Mouse (Mus musculus) hindbrain, embryonic 12.5 days (tissue): ENCODE measurements around the gene Tead2. TPM values are rescaled to one million over a fixed set of nuclear protein-coding genes. Genes with fewer than 3 reads are reported as not detected.

Experiments used
- ATAC-seq: fragments of 200-750 bp; cut with Nextera tagmentation; 2 replicates; pipeline ENCODE4 v1.8.0; 2017; ENCODE audit warnings: moderate TSS enrichment; ENCODE audit not compliant: low FRiP score
- H3K27ac ChIP-seq: fragments of 300-500 bp; sonication (generic); 2 replicates; pipeline ENCODE4 v1.5.1; 2016; ENCODE audit warnings: mild to moderate bottlenecking
- H3K27me3 ChIP-seq: fragments of 300-500 bp; sonication (generic); 2 replicates; pipeline ENCODE4 v1.6.1; 2016; ENCODE audit warnings: mild to moderate bottlenecking
- H3K36me3 ChIP-seq: fragments of 300-500 bp; sonication (generic); 2 replicates; pipeline ENCODE4 v1.6.1; 2016; ENCODE audit warnings: mild to moderate bottlenecking
- H3K4me1 ChIP-seq: fragments of 300-500 bp; sonication (generic); 2 replicates; pipeline ENCODE4 v1.6.1; 2016
- H3K4me2 ChIP-seq: fragments of 300-500 bp; sonication (generic); replicated peaks from 2 replicates; pipeline ENCODE4 v1.6.1; 2016; ENCODE audit warnings: mild to moderate bottlenecking
- H3K4me3 ChIP-seq: fragments of 300-500 bp; sonication (generic); 2 replicates; pipeline ENCODE4 v1.5.1; 2016; ENCODE audit warnings: mild to moderate bottlenecking
- H3K9ac ChIP-seq: fragments of 300-500 bp; sonication (generic); 2 replicates; pipeline ENCODE4 v1.6.1; 2016; ENCODE audit warnings: mild to moderate bottlenecking, moderate library complexity
- H3K9me3 ChIP-seq: fragments of 300-500 bp; sonication (generic); replicated peaks from 2 replicates; pipeline ENCODE4 v1.6.1; 2016; ENCODE audit warnings: mild to moderate bottlenecking
- WGBS: fragments of 180-500 bp; shearing (Covaris S2); methylation state at CpG from one replicate; pipeline ENCODE4 v1.1.7; 2016; 5-methylcytosine and 5-hydroxymethylcytosine counted together
- polyA plus RNA-seq: library from polyadenylated mRNA; unstranded; fragments of >200 nt; fragmentation: Nextera tagmentation; extraction: Ambion mirVana; gene quantifications from 2 replicates; pipeline ENCODE4 v1.2.1, GENCODE M21; 2016

Gene Tead2
- polyA plus RNA-seq, 1 experiment from 2014 or later = 208 TPM

- no peak overlapping the region for H3K4me2 ChIP-seq
- 87% methylated on average over 11 of the region's 11 CpGs for WGBS
- ATAC-seq = no peak
- H3K36me3 ChIP-seq = peaks cover 52% of the 10 kb centered on the region
- H3K4me1 ChIP-seq = peaks cover 34% of the 10 kb centered on the region
- no peak overlapping the region for H3K27ac ChIP-seq
- no peaks in the 10 kb centered on the region for H3K9me3 ChIP-seq
- H3K27me3 ChIP-seq = peaks cover 19% of the 10 kb centered on the region
- H3K4me3 ChIP-seq = no peak overlapping the region
- no peak overlapping the region for H3K9ac ChIP-seq
Measured at GRCm38 (mm10) chr7:45231941-45232340, 16.4 kb downstream of the Tead2 start.

- no peak overlapping the region for H3K4me3 ChIP-seq
- H3K27ac ChIP-seq = peak overlapping the region; percentile 17; the same call in 1 of the 2 replicates
- H3K9ac ChIP-seq = no peak overlapping the region
- H3K36me3 ChIP-seq = peaks cover 45% of the 10 kb centered on the region
- H3K27me3 ChIP-seq = peaks cover 25% of the 10 kb centered on the region
- 63% methylated on average over 13 of the region's 13 CpGs for WGBS
- ATAC-seq = no peak
- H3K9me3 ChIP-seq = no peaks in the 10 kb centered on the region
- H3K4me1 ChIP-seq = peaks cover 34% of the 10 kb centered on the region
- H3K4me2 ChIP-seq = no peak overlapping the region
Measured at GRCm38 (mm10) chr7:45232716-45233465, 17.3 kb downstream of the Tead2 start.

- Histone ChIP-seq H3K27me3 (peaks cover 34% of the 10 kb centered on the region), H3K4me1 (peaks cover 34% of the 10 kb centered on the region), H3K36me3 (peaks cover 36% of the 10 kb centered on the region), H3K27ac (peak overlapping the region; percentile 7; the same call in 1 of the 2 replicates), H3K9ac (0 out of 2 replicates have a peak overlapping the region, but pooled peaks have one; percentile 25), H3K9me3 (no peaks in the 10 kb centered on the region), H3K4me3 (no peak overlapping the region), H3K4me2 (peak overlapping the region; percentile 39)
- peak; percentile 23; the same call in 1 of the 2 replicates for ATAC-seq
- WGBS = 26% methylated on average over 20 of the region's 20 CpGs
Measured at GRCm38 (mm10) chr7:45233580-45234332, 18.2 kb downstream of the Tead2 start.

- peaks cover 30% of the 10 kb centered on the region for H3K36me3 ChIP-seq
- H3K9me3 ChIP-seq = no peaks in the 10 kb centered on the region
- peak overlapping the region; percentile 39 for H3K4me2 ChIP-seq
- H3K27me3 ChIP-seq = peaks cover 40% of the 10 kb centered on the region
- H3K9ac ChIP-seq = 0 out of 2 replicates have a peak overlapping the region, but pooled peaks have one; percentile 25
- no peak overlapping the region for H3K4me3 ChIP-seq
- H3K27ac ChIP-seq = 0 out of 2 replicates have a peak overlapping the region, but pooled peaks have one; percentile 0
- ATAC-seq = no peak; the same call in 1 of the 2 replicates
- WGBS = 7% methylated on average over 29 of the region's 29 CpGs
- H3K4me1 ChIP-seq = peaks cover 34% of the 10 kb centered on the region
Measured at GRCm38 (mm10) chr7:45234333-45234841, 18.8 kb downstream of the Tead2 start.

- WGBS = 3% methylated on average over 21 of the region's 21 CpGs
- Histone ChIP-seq H3K27me3 (peaks cover 46% of the 10 kb centered on the region), H3K4me1 (peaks cover 34% of the 10 kb centered on the region), H3K27ac (peak overlapping the region; percentile 50; the same call in 1 of the 2 replicates), H3K36me3 (peaks cover 24% of the 10 kb centered on the region), H3K9me3 (no peaks in the 10 kb centered on the region), H3K4me2 (peak overlapping the region; percentile 39), H3K4me3 (0 out of 2 replicates have a peak overlapping the region, but pooled peaks have one; percentile 1), H3K9ac (peak overlapping the region; percentile 5; the same call in 1 of the 2 replicates)
- ATAC-seq = peak; percentile 69
Measured at GRCm38 (mm10) chr7:45234922-45235571, 19.5 kb downstream of the Tead2 start.

GRCm38 (mm10) chr7:45235656-45236180, 20.2 kb downstream of the Tead2 start:
- 32% methylated on average over 17 of the region's 17 CpGs for WGBS
- no peaks in the 10 kb centered on the region for H3K9me3 ChIP-seq
- peaks cover 37% of the 10 kb centered on the region for H3K4me1 ChIP-seq
- peaks cover 24% of the 10 kb centered on the region for H3K36me3 ChIP-seq
- 0 out of 2 replicates have a peak overlapping the region, but pooled peaks have one; percentile 1 for H3K4me3 ChIP-seq
- H3K27me3 ChIP-seq = peaks cover 48% of the 10 kb centered on the region
- peak overlapping the region; percentile 50; the same call in 1 of the 2 replicates for H3K27ac ChIP-seq
- ATAC-seq = no peak; the same call in 1 of the 2 replicates
- peak overlapping the region; percentile 39 for H3K4me2 ChIP-seq
- peak overlapping the region; percentile 5; the same call in 1 of the 2 replicates for H3K9ac ChIP-seq

- Histone ChIP-seq H3K27ac (no peak overlapping the region), H3K4me2 (no peak overlapping the region), H3K4me1 (peaks cover 33% of the 10 kb centered on the region), H3K9ac (no peak overlapping the region), H3K9me3 (no peaks in the 10 kb centered on the region), H3K4me3 (no peak overlapping the region), H3K27me3 (peaks cover 51% of the 10 kb centered on the region), H3K36me3 (0 out of 2 replicates have a peak, but pooled peaks cover 2% of the 10 kb centered on the region)
- no peak for ATAC-seq
- WGBS = 77% methylated on average over 17 of the region's 17 CpGs
Measured at GRCm38 (mm10) chr7:45237747-45238699, 22.5 kb downstream of the Tead2 start.

GRCm38 (mm10) chr7:45238723-45239496, 23.4 kb downstream of the Tead2 start, which contains the start of gene Cd37:
Gene Cd37 (minus strand): TSS chr7:45239115.
- 40% methylated on average over 20 of the region's 20 CpGs for WGBS
- Histone ChIP-seq H3K27me3 (peaks cover 51% of the 10 kb centered on the region), H3K4me1 (peaks cover 27% of the 10 kb centered on the region), H3K4me3 (no peak within 1 kb of the TSS), H3K9ac (no peak within 1 kb of the TSS), H3K9me3 (no peaks in the 10 kb centered on the region), H3K4me2 (no peak within 1 kb of the TSS), H3K27ac (no peak within 1 kb of the TSS), H3K36me3 (no peaks in the 10 kb centered on the region)
- ATAC-seq = no peak

GRCm38 (mm10) chr7:45240109-45240508, 24.6 kb downstream of the Tead2 start:
- Histone ChIP-seq H3K27ac (no peak overlapping the region), H3K9me3 (no peaks in the 10 kb centered on the region), H3K4me2 (no peak overlapping the region), H3K4me1 (peaks cover 16% of the 10 kb centered on the region), H3K27me3 (peaks cover 47% of the 10 kb centered on the region), H3K9ac (no peak overlapping the region), H3K4me3 (no peak overlapping the region), H3K36me3 (no peaks in the 10 kb centered on the region)
- ATAC-seq = no peak
- 77% methylated on average over 7 of the region's 7 CpGs for WGBS
